7 mouse cellular contexts compared by ENCODE assay signal in the genomic region with DNA sequence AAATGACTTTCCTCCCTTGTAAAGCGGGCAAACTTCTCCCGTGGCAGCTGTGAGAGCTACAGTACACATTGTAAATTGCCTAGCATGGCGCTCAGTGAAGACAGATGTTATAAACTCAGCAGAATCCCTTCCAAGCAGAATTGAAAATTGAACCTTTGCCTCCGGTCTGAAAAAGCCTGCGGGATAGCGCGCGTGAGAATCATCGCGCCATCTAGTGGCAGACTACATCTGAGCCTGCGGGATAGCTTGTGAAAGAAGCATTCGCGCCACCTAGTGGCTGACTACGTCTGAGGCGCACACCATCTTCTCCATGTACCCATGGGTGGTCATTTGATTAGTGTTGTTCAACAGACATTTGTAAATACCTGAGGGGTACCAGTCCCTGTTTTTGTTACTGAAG. TPM values are rescaled to one million over a fixed set of nuclear protein-coding genes. Genes with fewer than 3 reads are reported as not detected.
DNase-seq lines count a peak whose midpoint lies in the region; ATAC-seq and TF ChIP-seq lines count a peak whose summit lies in the region.

No protein-coding gene starts in this region.

- no peak overlapping the region for H3K4me3 ChIP-seq in kidney, adult 2 months (ENCODE audit: insufficient read depth, low read depth, low read length)
- H3K4me3 ChIP-seq in limb, embryonic 11.5 days (ENCODE audit: low read depth, low read length), result no peak overlapping the region
- no peak overlapping the region for H3K4me3 ChIP-seq in midbrain, embryonic 14.5 days (replicated peaks; ENCODE audit: low read depth, low read length)

- TF ChIP-seq POLR2A in kidney, adult 2 months (IDR thresholded peaks at IDR 0.05; ENCODE audit: low read depth, low read length), result no peak

- H3K36me3 ChIP-seq in kidney, adult 2 months (ENCODE audit: control insufficient read depth, insufficient read depth, low read length), result no peaks in the 10 kb centered on the region
- H3K36me3 ChIP-seq in limb, embryonic 11.5 days (ENCODE audit: control insufficient read depth, insufficient read depth, low read length), result no peaks in the 10 kb centered on the region
- no peaks in the 10 kb centered on the region for H3K36me3 ChIP-seq in midbrain, embryonic 14.5 days (ENCODE audit: control insufficient read depth, insufficient read depth, low read length)

- no peak overlapping the region for H3K27ac ChIP-seq in kidney, adult 2 months (ENCODE audit: insufficient read depth, low read depth, low read length)
- no peak overlapping the region for H3K27ac ChIP-seq in limb, embryonic 11.5 days (replicated peaks; ENCODE audit: low read depth, low read length)
- H3K27ac ChIP-seq in midbrain, embryonic 14.5 days (replicated peaks; ENCODE audit: low read depth, low read length), result no peak overlapping the region

- WGBS in kidney, adult 2 months, result 2% methylated on average over 15 of the region's 15 CpGs
- 1% methylated on average over 15 of the region's 15 CpGs for WGBS in limb, embryonic 11.5 days
- 3% methylated on average over 15 of the region's 15 CpGs for WGBS in midbrain, embryonic 14.5 days

- H3K4me2 ChIP-seq in limb, embryonic 11.5 days (ENCODE audit: low read depth, severe bottlenecking), result no peak overlapping the region
- no peak overlapping the region for H3K4me2 ChIP-seq in midbrain, embryonic 14.5 days (ENCODE audit: low read length)

- H3K9me3 ChIP-seq in limb, embryonic 11.5 days (ENCODE audit: control insufficient read depth, low read length), result no peaks in the 10 kb centered on the region
- no peaks in the 10 kb centered on the region for H3K9me3 ChIP-seq in midbrain, embryonic 14.5 days (ENCODE audit: control insufficient read depth, low read length)

- no peaks in the 10 kb centered on the region; the same call in 1 of the 2 replicates for H3K4me1 ChIP-seq in kidney, adult 2 months (ENCODE audit: control insufficient read depth, insufficient read depth, low read length)
- no peaks in the 10 kb centered on the region for H3K4me1 ChIP-seq in limb, embryonic 11.5 days (ENCODE audit: control insufficient read depth, insufficient read depth, low read length)
- no peaks in the 10 kb centered on the region for H3K4me1 ChIP-seq in midbrain, embryonic 14.5 days (ENCODE audit: control insufficient read depth, insufficient read depth, low read length)

- ATAC-seq in granulocyte monocyte progenitor cell, adult 5-6 weeks (replicated peaks; ENCODE audit: poor library complexity, severe bottlenecking), result peak; percentile 98
- ATAC-seq in limb, embryonic 11.5 days (ENCODE audit: insufficient number of reproducible peaks, low FRiP score, low TSS enrichment, low read depth), result peak; percentile 68; the same call in 1 of the 2 replicates
- ATAC-seq in midbrain, embryonic 14.5 days (ENCODE audit: low FRiP score, low TSS enrichment), result no peak; the same call in 1 of the 2 replicates

- DNase-seq in adrenal gland, postnatal 10 days, result peak; percentile 93
- peak; percentile 83 for DNase-seq in embryo, embryonic 9.5 days (ENCODE audit: extremely low spot score)
- peak; percentile 94 for DNase-seq in kidney, adult 2 months
- peak; percentile 95 for DNase-seq in limb, embryonic 11.5 days (ENCODE audit: low spot score)
- DNase-seq in midbrain, embryonic 14.5 days, result peak; percentile 99
- peak; percentile 68 for DNase-seq in spleen, adult 12 weeks (ENCODE audit: low spot score)

- H3K27me3 ChIP-seq in kidney, adult 2 months (replicated peaks; ENCODE audit: control insufficient read depth, insufficient read depth, low read length), result no peaks in the 10 kb centered on the region
- H3K27me3 ChIP-seq in limb, embryonic 11.5 days (ENCODE audit: control insufficient read depth, insufficient read depth, low read length), result no peaks in the 10 kb centered on the region
- H3K27me3 ChIP-seq in midbrain, embryonic 14.5 days (ENCODE audit: control insufficient read depth, insufficient read depth, low read length), result no peaks in the 10 kb centered on the region

- peak; percentile 100 for TF ChIP-seq CTCF in kidney, adult 2 months (conservative IDR thresholded peaks at IDR 0.05; ENCODE audit: insufficient read depth, insufficient read length, low read depth, low read length)

- H3K9ac ChIP-seq in limb, embryonic 11.5 days (ENCODE audit: low read length), result no peak overlapping the region
- no peak overlapping the region for H3K9ac ChIP-seq in midbrain, embryonic 14.5 days (replicated peaks; ENCODE audit: low read length)

RNA-seq across cellular contexts. Expression of a gene that starts 19.0 kb away (rescaled TPM):
- total RNA-seq in adrenal gland, postnatal 10 days (2021), result 10 to 100 TPM; 49.9 to 52.7 TPM
- total RNA-seq in granulocyte monocyte progenitor cell, adult 5-6 weeks (2014; fragmentation: Nextera tagmentation), result 75.0 and 82.0 TPM in 2 replicates
- 57.9 and 68.6 TPM in 2 replicates for total RNA-seq in granulocyte monocyte progenitor cell, adult 5-6 weeks (2017)
- 15.8 and 30.6 TPM in 2 replicates for polyA plus RNA-seq in kidney, adult 2 months (2012; rRNA removed)
- 133 and 148 TPM in 2 replicates for polyA plus RNA-seq in limb, embryonic 11.5 days (2014; fragmentation: Nextera tagmentation; extraction: Ambion mirVana)
- polyA plus RNA-seq in midbrain, embryonic 14.5 days (2014; fragmentation: Nextera tagmentation; extraction: Ambion mirVana), result 246 and 249 TPM in 2 replicates

RNA-seq across cellular contexts. Expression of a gene that starts 19.2 kb away (rescaled TPM):
- 10 to 100 TPM in 1 of 2 experiments, 1 to 10 TPM in 1; 8.3 to 11.0 TPM for total RNA-seq in adrenal gland, postnatal 10 days (2021)
- total RNA-seq in granulocyte monocyte progenitor cell, adult 5-6 weeks (2014; fragmentation: Nextera tagmentation), result 13.8 and 17.0 TPM in 2 replicates
- total RNA-seq in granulocyte monocyte progenitor cell, adult 5-6 weeks (2017), result 22.3 and 25.0 TPM in 2 replicates
- polyA plus RNA-seq in kidney, adult 2 months (2012; rRNA removed), result 8.6 and 11.7 TPM in 2 replicates
- 37.4 and 37.9 TPM in 2 replicates for polyA plus RNA-seq in limb, embryonic 11.5 days (2014; fragmentation: Nextera tagmentation; extraction: Ambion mirVana)
- polyA plus RNA-seq in midbrain, embryonic 14.5 days (2014; fragmentation: Nextera tagmentation; extraction: Ambion mirVana), result 38.0 and 42.6 TPM in 2 replicates
